Mouse (Mus musculus): ENCODE data around the gene Evi2a.

Evi2a gene

GRCm38 (mm10) chr11:79523560-79524309 lies 6.7 kb downstream of the Evi2a start, which contains the start of gene Evi2b:
Gene Evi2b (minus strand): TSS chr11:79523762.
- DNase-seq, result no peak

GRCm38 (mm10) chr11:79522944-79523343 lies 7.5 kb downstream of the Evi2a start:
- DNase-seq, result no peak

- DNase-seq, result no peak
Observed at GRCm38 (mm10) chr11:79521930-79522329, 8.5 kb downstream of the Evi2a start.

GRCm38 (mm10) chr11:79520772-79521171 lies 9.6 kb downstream of the Evi2a start:
- DNase-seq, result no peak

- no peak for DNase-seq
Observed at GRCm38 (mm10) chr11:79519878-79520291, 10.5 kb downstream of the Evi2a start.

GRCm38 (mm10) chr11:79519299-79519698 lies 11.1 kb downstream of the Evi2a start:
- DNase-seq, result no peak

GRCm38 (mm10) chr11:79515798-79516197 lies 14.6 kb downstream of the Evi2a start:
- no peak for DNase-seq

- DNase-seq, result no peak
Observed at GRCm38 (mm10) chr11:79515331-79515730, 15.1 kb downstream of the Evi2a start.

GRCm38 (mm10) chr11:79511970-79512369 lies 18.4 kb downstream of the Evi2a start:
- DNase-seq, result no peak

GRCm38 (mm10) chr11:79504506-79504905 lies 25.9 kb downstream of the Evi2a start:
- DNase-seq, result no peak

GRCm38 (mm10) chr11:79503845-79504244 lies 26.6 kb downstream of the Evi2a start, which contains the start of gene Omg:
Gene Omg (minus strand): TSS chr11:79504084.
- peak; percentile 42 for DNase-seq

- no peak for DNase-seq
Observed at GRCm38 (mm10) chr11:79502917-79503316, 27.5 kb downstream of the Evi2a start.

- DNase-seq, result no peak
Observed at GRCm38 (mm10) chr11:79494976-79495800, 35.2 kb downstream of the Evi2a start.

- DNase-seq, result no peak
Observed at GRCm38 (mm10) chr11:79484721-79485120, 45.7 kb downstream of the Evi2a start.

GRCm38 (mm10) chr11:79483876-79484528 lies 46.4 kb downstream of the Evi2a start:
- no peak for DNase-seq

GRCm38 (mm10) chr11:79483392-79483791 lies 47.0 kb downstream of the Evi2a start:
- no peak for DNase-seq

Measured in right cerebral cortex, postnatal 4 days (tissue).